Comparison of ENCODE assay signal across 10 mouse cellular contexts in genomic region chr1:134345075-134345474, GRCm38 (mm10). TPM values are rescaled to one million over a fixed set of nuclear protein-coding genes. Genes with fewer than 3 reads are reported as not detected.
A peak's percentile ranks its signal among the peaks of the same experiment; 100 is the strongest.
DNase-seq lines count a peak whose midpoint lies in the region; ATAC-seq and TF ChIP-seq lines count a peak whose summit lies in the region.
"Had no signal": no experiment of that assay in that cellular context is flagged by ENCODE, and none has a peak within 500 bp of the region (broad histone marks: within the 10 kb centered on the region; RNA-seq: fewer than 3 reads in every experiment).

No protein-coding gene starts in this region.

- ATAC-seq in heart, embryonic 16.5 days (replicated peaks; ENCODE audit: extremely low read depth, insufficient read depth, low FRiP score), result no peak
- no peak for ATAC-seq in hindbrain, embryonic 11.5 days (ENCODE audit: low FRiP score)
- no peak; the same call in 1 of the 2 replicates for ATAC-seq in liver, postnatal 0 days
- ATAC-seq in inflammation-experienced regulatory T-cells, adult 6 months, result no peak

- H3K27me3 ChIP-seq in heart, embryonic 16.5 days (ENCODE audit: control insufficient read depth, insufficient read depth, low read length), result no peaks in the 10 kb centered on the region
- H3K27me3 ChIP-seq in hindbrain, embryonic 11.5 days (ENCODE audit: control insufficient read depth, insufficient read depth, low read length), result no peaks in the 10 kb centered on the region
- H3K27me3 ChIP-seq in liver, postnatal 0 days (ENCODE audit: insufficient read depth, low read length), result no peaks in the 10 kb centered on the region

- no peak overlapping the region for H3K9ac ChIP-seq in heart, embryonic 16.5 days (ENCODE audit: low read length)
- H3K9ac ChIP-seq in hindbrain, embryonic 11.5 days (ENCODE audit: low read depth, low read length), result no peak overlapping the region
- no peak overlapping the region for H3K9ac ChIP-seq in liver, postnatal 0 days (replicated peaks)

- no peak for TF ChIP-seq POLR2A in cortical plate, adult 2 months (IDR thresholded peaks at IDR 0.05; ENCODE audit: extremely low read depth, insufficient read depth, low read length)

- no peak for DNase-seq in heart, postnatal 14 days
- no peak for DNase-seq in hindbrain, embryonic 11.5 days (ENCODE audit: low spot score)
- DNase-seq in liver, postnatal 0 days, result no peak
- DNase-seq in layer of hippocampus, postnatal 36 days, result no peak
- DNase-seq in thymus, postnatal 14 days, result no peak

- peak overlapping the region; percentile 64; the same call in 1 of the 2 replicates for H3K27ac ChIP-seq in heart, embryonic 16.5 days (ENCODE audit: low read length)
- H3K27ac ChIP-seq in cortical plate, adult 2 months (ENCODE audit: insufficient read depth, low read length), result peak overlapping the region; percentile 78; the same call in 1 of the 2 replicates
- H3K27ac ChIP-seq in hindbrain, embryonic 11.5 days (ENCODE audit: low read depth, low read length), result no peak overlapping the region
- H3K27ac ChIP-seq in liver, postnatal 0 days (ENCODE audit: low read depth), result no peak overlapping the region

- TF ChIP-seq CTCF in cortical plate, adult 2 months (IDR thresholded peaks at IDR 0.05; ENCODE audit: extremely low read depth, insufficient read depth, low read length), result no peak
- TF ChIP-seq CTCF in liver, postnatal 0 days (IDR thresholded peaks at IDR 0.05; ENCODE audit: low read depth), result no peak

- intact Hi-C loops in heart, postnatal 14 days (cut with DNase I), result no loop called here

- peaks cover 39% of the 10 kb centered on the region for H3K4me1 ChIP-seq in heart, embryonic 16.5 days (ENCODE audit: control insufficient read depth, insufficient read depth, low read length)
- H3K4me1 ChIP-seq in cortical plate, adult 2 months (ENCODE audit: control insufficient read depth, insufficient read depth, low read length), result peaks cover 5% of the 10 kb centered on the region
- no peaks in the 10 kb centered on the region for H3K4me1 ChIP-seq in hindbrain, embryonic 11.5 days (replicated peaks; ENCODE audit: control insufficient read depth, insufficient read depth, low read length)
- peaks cover 10% of the 10 kb centered on the region for H3K4me1 ChIP-seq in liver, postnatal 0 days (ENCODE audit: insufficient read depth)

- H3K4me2 ChIP-seq in heart, embryonic 16.5 days (ENCODE audit: low read depth, low read length), result peak overlapping the region; percentile 87
- peak overlapping the region; percentile 66 for H3K4me2 ChIP-seq in hindbrain, embryonic 11.5 days (replicated peaks; ENCODE audit: low read depth, low read length)
- H3K4me2 ChIP-seq in liver, postnatal 0 days (ENCODE audit: low read depth, low read length), result peak overlapping the region; percentile 72

- TF ChIP-seq EP300 in liver, postnatal 0 days (IDR thresholded peaks at IDR 0.05; ENCODE audit: low read depth), result no peak

- H3K36me3 ChIP-seq in heart, embryonic 16.5 days (ENCODE audit: control insufficient read depth, insufficient read depth), result peaks cover 16% of the 10 kb centered on the region; the same call in 1 of the 2 replicates
- peaks cover 9% of the 10 kb centered on the region; the same call in 1 of the 2 replicates for H3K36me3 ChIP-seq in hindbrain, embryonic 11.5 days (ENCODE audit: control insufficient read depth, insufficient read depth, low read length)
- peaks cover 38% of the 10 kb centered on the region for H3K36me3 ChIP-seq in liver, postnatal 0 days (replicated peaks; ENCODE audit: insufficient read depth, low read length)

- peak overlapping the region; percentile 73 for H3K4me3 ChIP-seq in heart, embryonic 16.5 days (ENCODE audit: low read length)
- H3K4me3 ChIP-seq in cortical plate, adult 2 months (ENCODE audit: insufficient read depth, low read length), result peak overlapping the region; percentile 55; the same call in 1 of the 2 replicates
- peak overlapping the region; percentile 37; the same call in 1 of the 2 replicates for H3K4me3 ChIP-seq in hindbrain, embryonic 11.5 days (ENCODE audit: low read depth, low read length)
- H3K4me3 ChIP-seq in liver, postnatal 0 days (ENCODE audit: low read depth, low read length), result no peak overlapping the region

- H3K9me3 ChIP-seq in heart, embryonic 16.5 days (replicated peaks; ENCODE audit: control insufficient read depth, low read length), result no peaks in the 10 kb centered on the region
- no peaks in the 10 kb centered on the region for H3K9me3 ChIP-seq in hindbrain, embryonic 11.5 days (ENCODE audit: control insufficient read depth, low read length)
- H3K9me3 ChIP-seq in liver, postnatal 0 days (ENCODE audit: low read length), result no peaks in the 10 kb centered on the region

- 73% methylated on average over 4 of the region's 4 CpGs for WGBS in heart, embryonic 16.5 days
- WGBS in hindbrain, embryonic 11.5 days, result 75% methylated on average over 4 of the region's 4 CpGs
- WGBS in liver, postnatal 0 days (ENCODE audit: insufficient replicate concordance), result 77% methylated on average over 4 of the region's 4 CpGs

RNA-seq across cellular contexts. Expression of gene Ppfia4, which starts 12.3 kb away (rescaled TPM):
- polyA plus RNA-seq in heart, embryonic 16.5 days (2015; fragmentation: Nextera tagmentation; extraction: Ambion mirVana), result 10.6 and 11.4 TPM in 2 replicates
- total RNA-seq in heart, postnatal 14 days (2021), result 1 to 10 TPM; 2.8 to 3.5 TPM
- 52.6 and 59.5 TPM in 2 replicates for polyA plus RNA-seq in cortical plate, adult 2 months (2012; rRNA removed)
- polyA plus RNA-seq in hindbrain, embryonic 11.5 days (2014; fragmentation: Nextera tagmentation; extraction: Ambion mirVana), result 1.9 and 2.1 TPM in 2 replicates
- 1.3 and 1.6 TPM in 2 replicates for polyA plus RNA-seq in liver, postnatal 0 days (2015; fragmentation: Nextera tagmentation; extraction: Ambion mirVana)
- 1 to 10 TPM in 1 of 3 experiments, under 1 TPM in 1, not detected in 1; 0.24 to 1.4 TPM for polyA plus RNA-seq in inflammation-experienced regulatory T-cells, adult 6 months (2017; shearing (Covaris generic))
- total RNA-seq in layer of hippocampus, postnatal 36 days (2021), result 10 to 100 TPM; 68.8 to 70.0 TPM

RNA-seq across cellular contexts. Expression of gene Tmem183a, which starts 16.7 kb away (rescaled TPM):
- polyA plus RNA-seq in heart, embryonic 16.5 days (2015; fragmentation: Nextera tagmentation; extraction: Ambion mirVana), result 57.5 and 60.4 TPM in 2 replicates
- total RNA-seq in heart, postnatal 14 days (2021), result 10 to 100 TPM; 22.6 to 22.8 TPM
- polyA plus RNA-seq in cortical plate, adult 2 months (2012; rRNA removed), result 56.2 and 62.5 TPM in 2 replicates
- 126 and 128 TPM in 2 replicates for polyA plus RNA-seq in hindbrain, embryonic 11.5 days (2014; fragmentation: Nextera tagmentation; extraction: Ambion mirVana)
- polyA plus RNA-seq in liver, postnatal 0 days (2015; fragmentation: Nextera tagmentation; extraction: Ambion mirVana), result 44.1 and 46.1 TPM in 2 replicates
- polyA plus RNA-seq in inflammation-experienced regulatory T-cells, adult 6 months (2017; shearing (Covaris generic)), result 10 to 100 TPM; 25.8 to 26.9 (median 26.6) TPM
- 10 to 100 TPM; 70.5 to 75.0 TPM for total RNA-seq in layer of hippocampus, postnatal 36 days (2021)

RNA-seq across cellular contexts. Expression of gene 4933406M09Rik, which starts 40.7 kb away (rescaled TPM):
- not detected in 2 replicates for polyA plus RNA-seq in heart, embryonic 16.5 days (2015; fragmentation: Nextera tagmentation; extraction: Ambion mirVana)
- not detected for total RNA-seq in heart, postnatal 14 days (2021)
- not detected in 2 replicates for polyA plus RNA-seq in cortical plate, adult 2 months (2012; rRNA removed)
- polyA plus RNA-seq in hindbrain, embryonic 11.5 days (2014; fragmentation: Nextera tagmentation; extraction: Ambion mirVana), result not detected in 2 replicates
- polyA plus RNA-seq in liver, postnatal 0 days (2015; fragmentation: Nextera tagmentation; extraction: Ambion mirVana), result not detected in 2 replicates
- not detected for polyA plus RNA-seq in inflammation-experienced regulatory T-cells, adult 6 months (2017; shearing (Covaris generic))
- not detected for total RNA-seq in layer of hippocampus, postnatal 36 days (2021)
- total RNA-seq: adrenal gland, postnatal 25 days; left cerebral cortex, adult 8-10 months had no signal

RNA-seq across cellular contexts. Expression of gene Myog, which starts 55.3 kb away (rescaled TPM):
- polyA plus RNA-seq in heart, embryonic 16.5 days (2015; fragmentation: Nextera tagmentation; extraction: Ambion mirVana), result 2.0 and 3.3 TPM in 2 replicates
- not detected for total RNA-seq in heart, postnatal 14 days (2021)
- polyA plus RNA-seq in cortical plate, adult 2 months (2012; rRNA removed), result 0.08 and 0.13 TPM in 2 replicates
- polyA plus RNA-seq in hindbrain, embryonic 11.5 days (2014; fragmentation: Nextera tagmentation; extraction: Ambion mirVana), result 5.5 and 12.2 TPM in 2 replicates
- polyA plus RNA-seq in liver, postnatal 0 days (2015; fragmentation: Nextera tagmentation; extraction: Ambion mirVana), result 0.64 TPM in 1 of 2 replicates, not detected in the other
- not detected for polyA plus RNA-seq in inflammation-experienced regulatory T-cells, adult 6 months (2017; shearing (Covaris generic))
- total RNA-seq in layer of hippocampus, postnatal 36 days (2021), result not detected
- total RNA-seq: adrenal gland, postnatal 25 days; left cerebral cortex, adult 8-10 months had no signal

Comparison
In these comparisons a context has a peak if more than half of its experiments do, and no peak if none do; other contexts are left out.
1. H3K27ac ChIP-seq: peak in heart, embryonic 16.5 days (single experiment) and cortical plate, adult 2 months (single experiment); none in hindbrain, embryonic 11.5 days (single experiment) and liver, postnatal 0 days (single experiment).
2. Peak in every context shown above with its lines, with median percentiles within 50 percentile points of each other: H3K4me2 ChIP-seq.